Mouse (Mus musculus): ENCODE measurements at regions not wholly inside any gene's neighbourhood (a gene's known extent, or its start where the extent isn't known, plus 50 kb on each side); places are given as distances from the start of the nearest gene placed in this dataset.

DNA sequence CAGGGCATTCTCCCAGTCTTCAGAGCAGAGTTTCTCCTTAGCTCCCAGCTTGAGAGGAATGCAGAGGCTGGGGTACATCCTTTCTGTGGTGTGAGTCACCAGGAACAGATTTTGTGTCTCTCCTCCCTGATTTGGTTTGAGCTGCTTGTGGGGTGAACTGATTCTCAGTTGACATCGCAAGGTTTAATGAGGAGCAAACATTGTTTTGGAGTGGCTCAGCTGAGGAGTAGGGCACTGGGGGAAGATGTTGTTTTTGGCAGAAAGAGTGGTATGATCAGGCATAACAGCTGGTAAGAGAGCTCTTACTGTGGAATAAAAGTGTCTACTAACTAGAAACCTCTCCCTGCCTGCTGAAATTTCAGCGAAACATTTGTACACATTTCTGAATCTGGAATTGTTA lies 519.4 kb upstream of the Fam241a start:
- DNase-seq, result no peak

DNA sequence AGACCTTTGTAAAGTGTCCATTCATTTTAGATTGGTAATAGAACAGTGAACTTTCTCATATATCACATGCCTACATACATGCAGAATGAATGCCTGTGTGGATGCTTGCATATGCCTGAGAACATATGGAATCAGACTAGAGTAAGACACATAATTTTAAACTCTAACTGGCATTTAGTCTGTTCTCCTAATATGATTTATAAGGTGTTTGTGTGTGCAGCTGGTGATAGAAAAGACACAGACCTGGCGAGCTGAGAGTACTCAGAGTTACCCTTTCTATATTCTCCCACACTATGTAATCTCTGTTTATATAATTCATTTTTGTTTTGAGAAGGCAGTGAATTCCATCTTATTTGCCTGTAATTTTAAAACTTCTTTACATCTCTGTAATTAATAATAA lies 517.4 kb upstream of the Fam241a start:
- DNase-seq, result no peak

GRCm38 (mm10) chr3:128412157-128412556 lies 516.0 kb upstream of the Fam241a start:
- DNase-seq, result no peak

DNA sequence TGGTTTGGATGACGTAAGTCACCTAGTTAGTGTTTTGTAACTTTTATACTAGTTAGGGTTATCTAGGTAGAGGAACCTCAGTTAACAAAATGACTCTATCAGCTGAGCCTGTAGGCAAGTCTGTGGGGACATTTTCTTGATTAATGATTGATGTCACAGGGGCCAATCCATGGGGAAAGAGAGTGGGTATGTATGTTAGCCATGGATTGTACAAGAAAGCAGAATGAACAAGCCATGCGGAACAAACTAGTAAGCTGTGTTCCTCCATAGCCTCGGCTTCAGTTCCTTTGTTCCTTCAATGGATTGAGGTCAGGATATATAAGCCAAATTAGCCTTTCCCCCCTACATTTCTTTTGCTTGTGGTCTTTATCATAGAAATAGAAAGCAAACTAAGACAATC lies 498.7 kb upstream of the Fam241a start:
- DNase-seq, result no peak

DNA sequence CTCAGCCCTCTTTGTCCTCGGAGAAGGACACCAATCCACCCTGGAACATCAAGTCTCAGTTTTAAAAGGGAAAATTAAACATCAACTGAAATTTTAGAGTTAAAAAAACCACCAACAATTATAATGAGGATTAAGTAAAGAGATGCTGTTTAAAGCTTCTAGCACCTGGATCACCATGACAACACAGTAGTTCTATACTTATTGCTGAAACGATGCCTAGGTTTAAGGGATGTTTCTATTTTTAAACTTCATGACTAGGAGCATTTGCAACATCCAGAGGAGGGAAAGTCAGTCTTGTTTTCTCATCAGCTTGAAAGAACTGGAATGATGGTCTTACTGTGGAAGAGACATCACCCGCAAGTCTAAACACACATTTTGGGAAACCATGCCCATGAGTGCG lies 484.5 kb upstream of the Fam241a start:
- DNase-seq, result no peak

DNA sequence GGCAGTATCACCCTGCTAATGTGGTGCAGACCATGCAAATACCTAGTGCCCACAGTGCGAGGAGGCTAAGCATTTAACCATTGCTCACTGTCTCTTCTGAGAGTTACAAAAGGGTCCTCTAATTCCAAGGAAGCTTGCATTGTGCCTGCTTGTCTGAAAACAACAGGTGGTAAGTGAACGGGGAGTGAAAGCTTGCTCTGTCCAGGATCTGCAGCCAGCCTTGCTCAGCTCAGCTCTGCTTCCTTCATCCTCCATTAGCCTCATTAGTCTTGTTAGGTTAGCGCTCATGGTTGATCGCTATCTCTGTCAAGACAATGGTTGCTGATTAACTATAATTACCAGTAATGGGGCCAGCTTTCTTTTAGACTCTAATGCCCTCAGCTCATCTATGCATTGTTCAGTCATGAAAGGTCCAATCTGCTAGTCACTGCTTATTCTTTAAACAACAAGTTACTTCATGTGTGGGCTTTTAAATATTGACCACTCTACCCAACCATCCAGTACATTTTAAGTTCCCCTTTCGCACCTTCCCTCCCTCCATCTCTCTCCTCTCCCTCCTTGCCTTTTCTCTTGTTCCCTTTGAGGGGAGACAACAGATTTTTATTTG lies 473.5 kb upstream of the Fam241a start:
- DNase-seq, result no peak

GRCm38 (mm10) chr3:128362310-128362709 lies 466.2 kb upstream of the Fam241a start:
- no peak for DNase-seq

- DNase-seq, result peak; percentile 63 to 69
Observed at GRCm38 (mm10) chr3:128349123-128349522, 453.0 kb upstream of the Fam241a start.

- no peak for DNase-seq
Observed at GRCm38 (mm10) chr3:128347782-128348574, 451.9 kb upstream of the Fam241a start.

GRCm38 (mm10) chr3:128337508-128337907 lies 441.4 kb upstream of the Fam241a start:
- DNase-seq, result no peak

DNA sequence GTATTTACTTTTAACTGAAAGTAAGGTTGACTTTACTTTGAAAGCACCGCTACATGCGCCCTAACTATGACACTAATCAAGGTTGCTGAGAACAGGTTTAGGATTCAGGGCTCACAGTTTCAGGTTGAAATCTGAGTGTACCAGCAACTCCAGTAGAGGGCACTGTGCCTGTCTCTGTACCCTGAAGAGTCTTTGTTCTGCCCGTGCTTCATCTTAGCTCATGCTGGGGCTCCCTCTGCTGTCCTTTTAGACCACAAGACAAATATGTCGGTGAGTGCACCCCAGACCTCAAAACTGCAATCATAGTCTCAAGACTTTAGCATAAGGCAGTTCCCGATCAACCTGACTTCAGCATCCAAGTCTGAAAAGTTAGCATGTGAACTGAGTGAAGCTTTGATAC lies 440.9 kb upstream of the Fam241a start:
- DNase-seq, result peak; percentile 84 to 85

DNA sequence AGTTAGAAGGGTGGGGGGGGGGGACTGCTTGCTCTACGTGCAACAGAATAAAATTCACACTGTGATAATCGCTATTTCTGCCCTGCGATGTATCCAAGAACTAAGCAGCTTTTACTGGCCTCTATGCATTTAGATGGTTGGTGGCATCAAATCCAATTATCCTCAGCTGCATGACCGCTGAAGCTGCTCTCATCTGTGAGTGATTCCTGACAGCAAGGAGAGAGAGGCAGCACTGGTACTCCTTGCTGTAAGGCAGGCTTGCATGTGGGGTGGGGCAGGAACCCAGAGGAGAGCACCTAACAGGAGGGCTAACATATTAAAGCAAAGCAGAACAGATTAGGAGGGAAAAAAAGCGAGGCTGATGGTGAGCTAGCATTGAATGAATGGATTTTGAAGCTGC lies 431.6 kb upstream of the Fam241a start:
- no peak for DNase-seq

DNA sequence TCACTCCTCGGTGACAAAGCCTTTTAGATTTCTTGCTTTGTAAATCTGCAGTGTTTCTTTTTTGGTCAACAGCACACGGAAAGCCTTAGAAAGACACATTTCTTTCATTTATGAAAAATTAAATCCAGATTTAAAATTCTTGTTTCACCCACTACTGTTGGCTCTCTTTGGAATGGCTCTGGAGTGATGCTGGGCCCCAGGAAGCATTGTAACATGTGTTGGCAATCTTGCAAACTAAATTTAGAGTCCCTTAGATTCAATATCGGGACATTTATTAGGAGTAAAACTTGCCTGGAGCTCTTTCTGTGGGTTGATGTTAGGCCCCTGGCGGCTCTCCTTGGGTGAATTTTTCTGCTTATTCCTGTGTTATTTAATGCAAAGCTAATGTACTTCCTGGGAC lies 405.2 kb upstream of the Fam241a start:
- no peak for DNase-seq

- DNase-seq, result no peak
Observed at GRCm38 (mm10) chr3:128298110-128298509, 402.0 kb upstream of the Fam241a start.

GRCm38 (mm10) chr3:128287846-128288245 lies 391.7 kb upstream of the Fam241a start:
- DNase-seq, result peak in 1 of 2 experiments; percentile 4

DNA sequence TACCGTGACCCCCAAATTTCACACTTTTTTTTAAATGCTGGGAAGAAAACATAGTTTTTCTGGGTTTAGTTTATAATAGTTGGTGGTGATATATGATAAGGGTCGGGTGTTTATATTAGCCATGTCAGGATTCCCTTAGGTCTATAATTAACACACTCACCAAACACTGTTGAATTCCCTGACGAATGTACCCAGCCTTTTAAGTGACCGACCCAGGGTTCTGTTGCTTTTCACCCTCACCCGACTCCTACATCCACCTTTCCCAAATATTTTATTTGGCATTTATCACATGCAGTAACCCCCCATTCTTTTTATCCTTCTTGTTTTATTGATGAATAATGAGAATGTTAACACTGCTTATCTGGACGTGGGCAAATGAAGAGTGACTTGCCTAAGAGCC lies 389.1 kb upstream of the Fam241a start:
- DNase-seq, result no peak

DNA sequence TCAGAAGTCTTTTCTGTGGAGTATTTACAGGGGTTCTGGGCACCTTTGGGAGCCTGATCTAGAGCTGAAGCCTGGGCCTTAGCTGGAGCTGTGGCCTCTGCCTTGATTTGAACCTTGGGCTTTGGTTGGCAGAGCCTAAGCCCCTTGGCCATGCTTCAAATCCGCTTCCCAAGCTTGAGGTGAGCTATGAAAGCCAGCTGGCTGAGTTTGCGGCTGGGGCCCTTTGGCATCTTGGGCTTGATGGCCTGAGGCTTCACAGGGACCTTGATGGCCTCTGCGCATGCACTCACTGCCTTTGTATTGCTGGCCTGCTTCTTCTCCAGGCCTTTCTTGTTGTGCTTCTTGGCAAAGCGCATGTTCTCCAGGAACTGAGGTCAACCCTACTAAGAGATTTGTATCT lies 384.5 kb upstream of the Fam241a start:
- DNase-seq, result peak; percentile 4 to 6

DNA sequence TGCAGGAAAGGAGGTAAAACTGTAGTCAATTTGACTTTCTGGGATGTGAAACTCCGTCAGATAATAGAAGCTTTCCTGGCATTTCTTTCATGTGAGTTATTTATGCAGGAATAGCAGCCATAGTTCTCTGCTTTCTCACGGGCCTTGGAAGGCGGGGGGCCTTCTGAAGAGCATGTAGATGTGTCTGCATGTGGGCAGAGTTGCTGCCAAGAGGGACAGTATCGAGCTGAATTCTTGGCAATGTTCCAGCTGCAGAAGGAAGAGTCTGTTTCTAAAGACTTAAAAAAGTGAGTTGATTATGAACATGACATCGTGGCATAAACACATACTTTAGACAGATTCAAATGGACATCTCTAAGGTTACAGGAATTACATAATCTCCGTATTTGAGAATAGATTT lies 374.5 kb upstream of the Fam241a start:
- peak; percentile 42 to 53 for DNase-seq

- no peak for DNase-seq
Observed at GRCm38 (mm10) chr3:128261208-128261607, 365.1 kb upstream of the Fam241a start.

DNA sequence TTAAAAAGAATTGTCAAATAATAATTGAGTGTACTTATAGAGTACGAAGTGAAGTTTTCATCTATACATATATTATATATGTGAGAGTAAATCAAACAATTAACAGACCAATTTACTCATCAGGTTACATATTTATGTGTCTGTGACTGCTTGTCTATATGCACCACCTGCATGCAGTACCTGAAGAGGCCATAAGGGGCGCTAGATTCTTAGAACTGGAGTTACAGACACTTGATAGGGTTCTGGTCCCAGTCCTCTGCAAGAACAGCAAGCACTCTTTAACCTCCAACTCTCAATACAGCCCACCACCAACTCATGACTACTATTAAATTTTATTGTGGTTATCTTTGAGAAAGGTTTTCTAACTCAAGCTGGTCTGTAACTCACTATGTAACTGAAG lies 351.7 kb upstream of the Fam241a start:
- DNase-seq, result peak in 1 of 2 experiments; percentile 6

DNA sequence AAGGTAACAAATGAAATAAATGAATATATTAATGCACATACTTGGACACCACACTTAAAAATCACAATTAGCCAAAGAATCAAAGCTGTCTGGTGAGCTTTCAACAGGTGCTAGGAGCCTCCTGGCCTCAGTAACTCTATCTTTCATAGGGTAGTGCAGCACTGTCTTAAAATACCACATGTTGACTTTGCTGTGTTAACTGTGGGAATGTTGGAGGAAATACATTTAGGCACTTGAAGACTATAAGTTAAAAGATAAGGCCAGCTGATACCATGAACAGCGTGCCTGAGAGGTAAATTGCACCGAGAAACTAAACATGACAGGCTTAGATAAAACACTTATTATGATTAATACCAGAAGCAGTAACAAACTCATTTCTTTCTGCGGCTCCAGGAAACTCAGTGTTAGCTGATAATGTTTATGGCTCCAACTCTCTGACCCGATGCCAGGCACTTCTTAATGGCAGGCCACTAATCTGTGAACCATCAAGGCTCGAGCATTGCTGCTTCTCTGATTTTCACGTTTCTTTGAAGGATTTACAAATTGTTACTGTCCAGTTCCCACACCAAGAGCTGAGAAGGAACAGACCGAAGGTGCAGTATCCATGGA lies 343.8 kb upstream of the Fam241a start:
- no peak for DNase-seq

GRCm38 (mm10) chr3:128230390-128230789 lies 334.3 kb upstream of the Fam241a start:
- DNase-seq, result no peak

GRCm38 (mm10) chr3:128226930-128227585 lies 330.9 kb upstream of the Fam241a start:
- no peak for DNase-seq

GRCm38 (mm10) chr3:128226503-128226902 lies 330.4 kb upstream of the Fam241a start:
- no peak for DNase-seq
